In the genomic region with DNA sequence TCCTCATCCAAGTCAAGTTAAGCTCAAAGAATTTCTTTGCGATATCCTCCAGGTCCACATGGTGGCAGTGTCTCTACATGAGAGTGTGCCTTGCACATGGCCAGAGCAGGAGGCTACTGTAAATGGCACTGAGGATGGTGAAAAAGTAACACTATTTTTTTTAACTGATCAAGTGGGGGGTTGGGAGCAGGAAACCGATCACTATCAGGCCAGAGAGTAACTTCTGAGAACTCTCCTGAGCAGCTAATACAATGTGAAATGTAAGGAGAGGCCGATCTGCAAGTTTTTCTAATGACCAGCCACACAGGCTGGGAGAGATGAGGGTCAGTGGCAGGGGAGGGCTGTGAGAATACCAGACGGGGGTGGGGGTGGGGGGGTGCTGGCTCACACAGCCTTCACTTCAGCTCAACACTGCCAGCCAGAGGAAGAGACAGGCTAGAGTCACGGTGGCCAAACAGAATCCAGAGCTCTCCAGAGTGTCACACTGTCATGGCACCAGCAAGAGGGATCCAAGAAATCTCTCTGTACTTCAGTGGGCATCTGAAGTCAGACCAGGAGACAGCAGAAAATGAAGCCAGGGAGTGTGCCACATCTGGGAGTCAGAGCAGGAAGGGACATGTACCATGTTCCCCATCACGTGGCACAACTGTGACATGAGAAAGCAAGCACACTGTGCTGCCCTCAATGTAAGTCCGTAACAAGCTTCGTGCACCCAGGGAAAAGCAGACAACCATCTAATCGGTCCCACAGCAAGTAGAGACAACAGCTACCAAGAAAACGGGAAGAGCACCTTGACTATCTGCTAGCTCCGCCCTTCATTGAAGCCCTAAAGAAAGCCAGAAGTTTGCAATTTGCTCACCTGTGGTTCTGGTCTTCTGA, we compare ENCODE assay signal across 8 mouse cellular contexts.
DNase-seq lines count a peak whose midpoint lies in the region; ATAC-seq and TF ChIP-seq lines count a peak whose summit lies in the region.

No protein-coding gene starts in this region.

- H3K27ac ChIP-seq in ES-Bruce4 (ENCODE audit: insufficient read depth, low read length), result no peak overlapping the region
- no peak overlapping the region for H3K27ac ChIP-seq in embryonic fibroblast, embryonic 13.5 days (ENCODE audit: insufficient read depth, low read length)
- peak overlapping the region; percentile 47; the same call in 1 of the 2 replicates for H3K27ac ChIP-seq in heart, embryonic 16.5 days (ENCODE audit: low read length)
- no peak overlapping the region for H3K27ac ChIP-seq in liver, embryonic 15.5 days (replicated peaks)
- H3K27ac ChIP-seq in neural tube, embryonic 14.5 days (ENCODE audit: low read depth, low read length), result no peak overlapping the region

- H3K9me3 ChIP-seq in ES-Bruce4 (replicated peaks; ENCODE audit: control insufficient read depth, insufficient read depth, low read length, poor library complexity, severe bottlenecking), result no peaks in the 10 kb centered on the region
- no peaks in the 10 kb centered on the region; the same call in 1 of the 2 replicates for H3K9me3 ChIP-seq in heart, embryonic 16.5 days (replicated peaks; ENCODE audit: control insufficient read depth, low read length)
- no peaks in the 10 kb centered on the region for H3K9me3 ChIP-seq in liver, embryonic 15.5 days (replicated peaks)
- H3K9me3 ChIP-seq in neural tube, embryonic 14.5 days (ENCODE audit: control insufficient read depth, low read length), result no peaks in the 10 kb centered on the region

- TF ChIP-seq EP300 in ES-Bruce4 (IDR thresholded peaks at IDR 0.05; ENCODE audit: insufficient read depth, low read depth, low read length), result no peak

- peaks cover 4% of the 10 kb centered on the region for H3K4me1 ChIP-seq in ES-Bruce4 (ENCODE audit: control insufficient read depth, insufficient read depth, low read length)
- peaks cover 3% of the 10 kb centered on the region; the same call in 1 of the 2 replicates for H3K4me1 ChIP-seq in embryonic fibroblast, embryonic 13.5 days (ENCODE audit: control insufficient read depth, insufficient read depth, low read length)
- H3K4me1 ChIP-seq in heart, embryonic 16.5 days (ENCODE audit: control insufficient read depth, insufficient read depth, low read length), result peaks cover 25% of the 10 kb centered on the region
- peaks cover 11% of the 10 kb centered on the region; the same call in 1 of the 2 replicates for H3K4me1 ChIP-seq in liver, embryonic 15.5 days (replicated peaks)
- no peaks in the 10 kb centered on the region for H3K4me1 ChIP-seq in neural tube, embryonic 14.5 days (ENCODE audit: control insufficient read depth, insufficient read depth, low read length)

- peak; percentile 87 for DNase-seq in brain, embryonic 14.5 days (ENCODE audit: low read depth)
- peak; percentile 88 for DNase-seq in kidney, postnatal 14 days
- DNase-seq in thymus, postnatal 14 days, result peak; percentile 72

- H3K27me3 ChIP-seq in ES-Bruce4 (ENCODE audit: control insufficient read depth, insufficient read depth, low read length, poor library complexity, severe bottlenecking), result no peaks in the 10 kb centered on the region
- no peaks in the 10 kb centered on the region for H3K27me3 ChIP-seq in heart, embryonic 16.5 days (ENCODE audit: control insufficient read depth, insufficient read depth, low read length)
- no peaks in the 10 kb centered on the region for H3K27me3 ChIP-seq in liver, embryonic 15.5 days
- H3K27me3 ChIP-seq in neural tube, embryonic 14.5 days (ENCODE audit: control insufficient read depth, insufficient read depth, low read length), result no peaks in the 10 kb centered on the region

- ATAC-seq in heart, embryonic 16.5 days (replicated peaks; ENCODE audit: extremely low read depth, insufficient read depth, low FRiP score), result peak; percentile 50
- ATAC-seq in liver, embryonic 15.5 days (ENCODE audit: insufficient read depth), result peak; percentile 42; the same call in 1 of the 2 replicates
- peak; percentile 78 for ATAC-seq in neural tube, embryonic 14.5 days (ENCODE audit: low read depth)

- H3K36me3 ChIP-seq in ES-Bruce4 (ENCODE audit: control insufficient read depth, insufficient read depth, low read length, poor library complexity, severe bottlenecking), result no peaks in the 10 kb centered on the region
- peaks cover 2% of the 10 kb centered on the region; the same call in 1 of the 2 replicates for H3K36me3 ChIP-seq in heart, embryonic 16.5 days (ENCODE audit: control insufficient read depth, insufficient read depth)
- H3K36me3 ChIP-seq in liver, embryonic 15.5 days (replicated peaks), result no peaks in the 10 kb centered on the region
- H3K36me3 ChIP-seq in neural tube, embryonic 14.5 days (ENCODE audit: control insufficient read depth, insufficient read depth, low read length), result no peaks in the 10 kb centered on the region

- TF ChIP-seq POLR2A in ES-Bruce4 (IDR thresholded peaks at IDR 0.05; ENCODE audit: insufficient read depth, low read length), result no peak
- TF ChIP-seq POLR2A in brain, embryonic 14.5 days (IDR thresholded peaks at IDR 0.05; ENCODE audit: borderline replicate concordance, extremely low read depth, insufficient read depth, insufficient read length, poor library complexity, severe bottlenecking), result no peak
- TF ChIP-seq POLR2A in embryonic fibroblast, embryonic 13.5 days (IDR thresholded peaks at IDR 0.05; ENCODE audit: low read depth, low read length), result no peak

- H3K9ac ChIP-seq in ES-Bruce4 (ENCODE audit: low read depth, poor library complexity, severe bottlenecking), result no peak overlapping the region
- no peak overlapping the region; the same call in 1 of the 2 replicates for H3K9ac ChIP-seq in heart, embryonic 16.5 days (ENCODE audit: low read length)
- H3K9ac ChIP-seq in liver, embryonic 15.5 days, result no peak overlapping the region; the same call in 1 of the 2 replicates
- H3K9ac ChIP-seq in neural tube, embryonic 14.5 days (replicated peaks; ENCODE audit: low read depth, low read length), result no peak overlapping the region

- 32% methylated on average over 11 of the region's 11 CpGs for WGBS in heart, embryonic 16.5 days
- WGBS in liver, embryonic 15.5 days (ENCODE audit: insufficient replicate concordance), result 22% methylated on average over 11 of the region's 11 CpGs
- 46% methylated on average over 11 of the region's 11 CpGs for WGBS in neural tube, embryonic 14.5 days

- no peak overlapping the region for H3K4me3 ChIP-seq in ES-Bruce4 (ENCODE audit: low read depth, low read length)
- H3K4me3 ChIP-seq in embryonic fibroblast, embryonic 13.5 days (ENCODE audit: insufficient read depth, low read length), result no peak overlapping the region
- no peak overlapping the region for H3K4me3 ChIP-seq in heart, embryonic 16.5 days (ENCODE audit: low read length)
- H3K4me3 ChIP-seq in liver, embryonic 15.5 days (replicated peaks), result no peak overlapping the region
- H3K4me3 ChIP-seq in neural tube, embryonic 14.5 days (ENCODE audit: low read depth, low read length), result no peak overlapping the region

- no peak overlapping the region for H3K4me2 ChIP-seq in heart, embryonic 16.5 days (ENCODE audit: low read depth, low read length)
- H3K4me2 ChIP-seq in liver, embryonic 15.5 days, result no peak overlapping the region
- no peak overlapping the region for H3K4me2 ChIP-seq in neural tube, embryonic 14.5 days (ENCODE audit: low read depth, low read length)

- TF ChIP-seq CTCF in ES-Bruce4 (IDR thresholded peaks at IDR 0.05; ENCODE audit: low read depth, low read length), result peak; percentile 74
- peak; percentile 85 for TF ChIP-seq CTCF in brain, embryonic 14.5 days (IDR thresholded peaks at IDR 0.05; ENCODE audit: borderline replicate concordance, extremely low read depth, insufficient read depth, insufficient read length)
- peak; percentile 86 for TF ChIP-seq CTCF in embryonic fibroblast, embryonic 13.5 days (IDR thresholded peaks at IDR 0.05; ENCODE audit: borderline replicate concordance, insufficient read depth, low read length)
